In genomic region chr13:93771588-93772278, GRCm38 (mm10) we compare ENCODE assay signal across 8 mouse cellular contexts. TPM values are rescaled to one million over a fixed set of nuclear protein-coding genes. Genes with fewer than 3 reads are reported as not detected.
DNase-seq lines count a peak whose midpoint lies in the region; ATAC-seq and TF ChIP-seq lines count a peak whose summit lies in the region.

Gene Arsb (plus strand): TSS chr13:93771630.

- peaks cover 10% of the 10 kb centered on the region; the same call in 1 of the 2 replicates for H3K4me1 ChIP-seq in lung, embryonic 15.5 days
- H3K4me1 ChIP-seq in olfactory bulb, adult 2 months (ENCODE audit: control insufficient read depth, insufficient read depth, low read length), result peaks cover 3% of the 10 kb centered on the region; the same call in 1 of the 2 replicates

- peak; percentile 26 for DNase-seq in MEL-GATA-1-ER (ENCODE audit: extremely low read depth, low read depth)
- DNase-seq in cerebellum, adult 8-10 months, result peak; percentile 89
- peak; percentile 88 for DNase-seq in forelimb bud, embryonic 11.5 days (ENCODE audit: low read depth, low spot score)
- DNase-seq in heart, postnatal 4 days, result peak; percentile 91
- peak; percentile 66 to 72 for DNase-seq in layer of hippocampus, adult 8-10 months (ENCODE audit: low spot score in 2 of 2)
- peak; percentile 50 to 60 for DNase-seq in thymus, adult 18-20 months

- under 1% methylated on average over 66 of the region's 66 CpGs for WGBS in lung, embryonic 15.5 days
- WGBS in olfactory bulb, adult 2 months, result under 1% methylated on average over 66 of the region's 66 CpGs

- peak; percentile 66; the same call in 1 of the 2 replicates for TF ChIP-seq CTCF in olfactory bulb, adult 2 months (IDR thresholded peaks at IDR 0.05; ENCODE audit: insufficient read depth, low read depth, low read length)

- peak within 1 kb of the TSS; percentile 74 for H3K9ac ChIP-seq in lung, embryonic 15.5 days

- peak within 1 kb of the TSS; percentile 95 for H3K4me2 ChIP-seq in lung, embryonic 15.5 days

- peak within 1 kb of the TSS; percentile 87 for H3K27ac ChIP-seq in lung, embryonic 15.5 days
- H3K27ac ChIP-seq in olfactory bulb, adult 2 months (ENCODE audit: insufficient read depth, low read depth, low read length), result peak within 1 kb of the TSS; percentile 99

- no peaks in the 10 kb centered on the region for H3K36me3 ChIP-seq in lung, embryonic 15.5 days

- no peaks in the 10 kb centered on the region for H3K27me3 ChIP-seq in lung, embryonic 15.5 days

- peak; percentile 86 for TF ChIP-seq POLR2A in olfactory bulb, adult 2 months (IDR thresholded peaks at IDR 0.05; ENCODE audit: insufficient read depth, low read depth, low read length)

- ATAC-seq in lung, embryonic 15.5 days (ENCODE audit: borderline replicate concordance, extremely low read depth, low FRiP score, low TSS enrichment), result peak; percentile 95

- peak within 1 kb of the TSS; percentile 66 for H3K4me3 ChIP-seq in lung, embryonic 15.5 days
- H3K4me3 ChIP-seq in olfactory bulb, adult 2 months (ENCODE audit: insufficient read depth, low read depth, low read length), result peak within 1 kb of the TSS; percentile 94

- no peaks in the 10 kb centered on the region for H3K9me3 ChIP-seq in lung, embryonic 15.5 days

RNA-seq across cellular contexts. Expression of gene Arsb, which starts in this region (rescaled TPM):
- total RNA-seq in heart, postnatal 4 days (2021), result 10 to 100 TPM; 10.1 to 11.7 TPM
- total RNA-seq in layer of hippocampus, adult 8-10 months (2022), result 100 to 1,000 TPM in 2 of 4 experiments, 10 to 100 TPM in 2; 81.5 to 103 (median 92.5) TPM
- 13.2 and 14.8 TPM in 2 replicates for polyA plus RNA-seq in lung, embryonic 15.5 days (2015; fragmentation: Nextera tagmentation; extraction: Ambion mirVana)
- polyA plus RNA-seq in olfactory bulb, adult 2 months (2012; ENCODE audit: insufficient read depth, insufficient read length, low replicate concordance, missing spikeins), result not detected in 2 replicates

Comparison
In these comparisons a context has a peak if more than half of its experiments do, and no peak if none do; other contexts are left out.
1. Peak in every context shown above with its lines: DNase-seq, ATAC-seq, H3K4me3 ChIP-seq and H3K27ac ChIP-seq.
2. RNA of gene Arsb (total RNA-seq): 81.5 to 103 TPM in layer of hippocampus, adult 8-10 months; 10.1 to 11.7 TPM in heart, postnatal 4 days; every median in the first group is over 4 times any median in the second.
3. DNase-seq: peak in every context shown above with its lines; median percentile 91 in heart, postnatal 4 days; 89 in cerebellum, adult 8-10 months; 88 in forelimb bud, embryonic 11.5 days; 69 in layer of hippocampus, adult 8-10 months; 55 in thymus, adult 18-20 months; 26 in MEL-GATA-1-ER.